Mouse (Mus musculus) CH12.LX (cell line): Measurements from ENCODE around the gene Zfhx3.

ENCODE experiments used
- CHD2 ChIP-seq: IDR thresholded peaks from 2 replicates; pipeline ENCODE4 v1.6.1; 2011; ENCODE audit warnings: low read length, improper control_type of control experiment
- CTCF ChIP-seq, 2 experiments: IDR thresholded peaks in 1 of 2; conservative IDR thresholded peaks in 1 of 2; 2 replicates each; pipeline ENCODE4 v1.5.1; 2011 to 2012; ENCODE audit warnings: low read depth in 2 of 2, low read length in 2 of 2, improper control_type of control experiment in 1 of 2, inconsistent platforms in 1 of 2, mild to moderate bottlenecking in 1 of 2, moderate library complexity in 1 of 2
- EP300 ChIP-seq: IDR thresholded peaks from 2 replicates; pipeline ENCODE4 v1.6.1; 2011; ENCODE audit warnings: low read length, improper control_type of control experiment
- MAX ChIP-seq: IDR thresholded peaks from 2 replicates; pipeline ENCODE4 v1.6.1; 2011; ENCODE audit warnings: low read length, improper control_type of control experiment
- POLR2A ChIP-seq: IDR thresholded peaks from 2 replicates; pipeline ENCODE4 v1.6.1; 2011; ENCODE audit warnings: low read depth, mild to moderate bottlenecking, improper control_type of control experiment, low read length

GRCm38 (mm10) chr8:108997334-108997733, 1054.9 kb downstream of the Zfhx3 start:
- TF ChIP-seq POLR2A (no peak), CTCF (conservative IDR thresholded peaks at IDR 0.05 in 1 of 2, IDR thresholded peaks at IDR 0.05 in 1 of 2; ENCODE audit: low read depth in 2 of 2, low read length in 2 of 2) (no peak), MAX (no peak), EP300 (no peak), CHD2 (no peak)
